Mouse (Mus musculus) lung, postnatal 36 days (tissue): Measurements from ENCODE around the gene Gm12185.
"Not testable (repeated sequence)": the region's sequence is repeated elsewhere in the genome, so short reads cannot be mapped to it uniquely, and the experiment has no call there.

Source experiments
- DNase-seq: peaks from one replicate; pipeline ENCODE4 v3.0.0; 2022; ENCODE audit warnings: mixed read lengths

The Gm12185 gene

DNA sequence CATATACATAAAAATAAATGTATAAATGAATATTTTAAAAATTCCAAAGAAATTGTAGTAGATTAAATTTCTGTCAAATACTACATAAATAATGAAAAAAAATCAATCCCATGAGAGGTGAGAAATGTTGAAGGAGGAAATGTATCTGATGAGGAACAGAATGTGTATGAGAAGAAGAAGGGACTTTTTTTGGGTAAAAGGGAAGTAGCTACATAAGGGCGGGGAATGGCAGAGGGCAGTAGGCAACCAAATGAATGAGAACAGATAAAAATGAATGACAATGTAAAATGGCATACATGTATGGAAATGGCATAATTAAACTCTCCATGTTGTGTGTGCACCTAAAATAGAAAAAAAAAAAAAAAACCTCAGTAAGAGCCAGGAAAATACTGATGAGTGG, 78.4 kb downstream of the Gm12185 start:
- DNase-seq: no peak

- DNase-seq: no peak
These were observed 83.6 kb downstream of the Gm12185 start for GRCm38 (mm10) chr11:48908459-48908858.

GRCm38 (mm10) chr11:48902021-48902420, 90.0 kb downstream of the Gm12185 start, which contains the start of gene Gm5431:
TSS of gene Gm5431 (minus strand) at chr11:48902214.
- DNase-seq: peak; percentile 41

GRCm38 (mm10) chr11:48901567-48901930, 90.5 kb downstream of the Gm12185 start:
- not testable (repeated sequence) for DNase-seq

- DNase-seq: peak; percentile 30
These were observed 91.1 kb downstream of the Gm12185 start for GRCm38 (mm10) chr11:48900654-48901566.

DNA sequence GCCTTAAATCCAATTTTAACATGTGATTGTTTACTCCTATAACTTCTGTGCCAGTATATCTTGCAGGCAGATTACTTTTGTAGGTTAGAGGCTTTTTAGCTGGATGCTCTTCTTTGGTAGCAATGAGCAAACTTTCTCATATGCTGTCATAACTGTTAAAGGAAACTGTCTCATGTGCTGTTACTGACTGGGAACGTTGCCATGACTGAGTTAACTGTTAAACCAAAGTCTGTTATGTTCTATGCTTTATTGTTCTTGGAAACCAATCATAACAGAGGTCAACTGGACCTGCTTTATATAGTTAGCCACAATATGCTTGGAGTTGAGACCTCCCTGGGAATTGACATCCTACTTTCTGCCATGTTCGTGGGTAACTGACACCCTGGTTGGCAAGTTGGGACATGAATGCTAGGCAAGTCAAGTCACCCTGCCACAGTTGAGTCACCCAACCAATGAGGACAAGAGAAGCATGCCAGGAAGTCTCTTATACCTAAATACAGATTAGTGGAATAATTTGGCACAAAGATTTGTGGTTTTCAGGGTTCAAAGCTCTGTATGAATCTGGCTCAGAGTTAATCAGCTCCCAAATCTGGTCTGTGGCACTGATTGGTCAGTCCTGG, 93.1 kb downstream of the Gm12185 start:
- no peak for DNase-seq

DNA sequence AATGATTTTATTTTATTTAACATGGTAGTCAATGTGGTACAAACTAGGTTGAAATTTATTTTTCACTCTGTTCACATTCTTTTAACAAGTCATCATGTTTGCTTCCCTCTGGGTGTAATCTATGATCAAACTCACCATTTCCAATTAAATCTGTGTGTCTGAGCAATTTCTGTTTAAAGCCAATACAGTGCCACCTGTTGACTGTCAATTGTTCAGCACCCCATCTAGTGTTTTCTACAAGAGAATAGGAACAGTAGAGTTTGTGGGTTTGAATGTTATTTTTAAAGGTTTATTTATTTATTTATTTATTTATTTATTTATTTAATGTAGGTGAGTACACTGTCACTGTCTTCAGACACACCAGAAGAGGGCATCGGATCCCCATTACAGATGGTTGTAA, 115.3 kb downstream of the Gm12185 start:
- no peak for DNase-seq

- DNase-seq: not testable (repeated sequence)
These were observed 116.6 kb downstream of the Gm12185 start for GRCm38 (mm10) chr11:48875343-48875837.

- DNase-seq: peak; percentile 75
These were observed 117.6 kb downstream of the Gm12185 start for GRCm38 (mm10) chr11:48874465-48874864.

DNA sequence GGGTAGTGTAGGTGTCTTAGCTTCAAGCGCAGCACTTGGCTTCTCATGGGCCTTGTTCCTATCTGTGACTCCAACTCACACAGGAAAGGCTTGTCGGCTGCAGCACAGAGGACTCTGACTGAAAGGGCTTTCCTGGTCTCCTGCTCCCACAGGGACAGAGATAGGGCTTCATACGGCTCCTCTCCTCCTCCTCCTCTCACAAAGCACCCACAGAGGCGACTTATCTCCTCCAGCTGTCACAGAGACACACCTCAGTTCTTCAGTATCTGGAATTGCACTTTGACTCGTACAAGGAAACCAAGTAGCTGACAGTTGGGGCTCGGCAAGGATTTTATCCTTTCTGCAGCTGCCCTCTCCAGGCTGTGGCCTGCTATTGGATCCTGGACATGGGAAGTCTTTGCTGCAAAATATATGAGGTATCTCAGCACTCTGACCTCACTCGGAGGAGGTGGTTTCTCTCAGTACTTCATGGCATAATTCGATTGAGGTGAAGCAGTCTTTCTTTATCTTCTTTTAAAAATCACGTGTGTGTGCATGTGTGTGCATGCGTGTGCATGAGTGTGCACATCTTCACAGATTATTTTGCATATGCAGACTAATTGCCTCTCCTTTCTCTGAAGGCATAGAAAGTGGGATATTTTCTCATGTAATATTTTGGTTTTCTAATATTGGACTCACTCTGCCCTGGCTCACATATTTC, 118.3 kb downstream of the Gm12185 start:
- no peak for DNase-seq

DNA sequence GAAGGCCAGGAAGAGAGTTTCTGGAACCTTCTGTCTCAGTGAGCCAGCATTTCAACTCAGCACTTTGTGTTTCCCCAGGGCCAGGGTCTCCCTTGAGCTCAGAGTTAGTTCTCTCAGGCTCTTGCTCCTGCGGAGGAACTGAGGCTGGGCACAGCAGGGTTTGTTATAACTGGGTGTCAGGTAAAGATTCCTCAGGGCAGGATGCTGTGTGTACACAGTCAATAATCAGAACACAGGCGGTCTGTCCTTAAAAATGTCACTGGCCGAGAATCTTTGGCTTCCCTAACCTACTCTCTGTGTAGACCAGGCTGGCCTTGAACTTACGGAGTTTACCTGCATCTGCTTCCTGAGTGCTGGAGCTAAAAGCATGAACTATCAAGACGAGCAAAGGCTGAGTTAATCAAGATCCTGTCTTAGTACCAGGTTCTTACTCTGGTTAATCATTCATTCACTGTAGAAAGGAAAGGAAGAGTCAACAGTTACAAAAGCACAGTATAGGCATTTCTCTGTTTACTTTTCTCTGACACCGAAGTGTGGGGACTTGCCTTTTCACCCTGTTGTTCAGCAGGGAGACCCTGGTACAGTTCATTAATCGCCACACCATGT, 119.2 kb downstream of the Gm12185 start:
- no peak for DNase-seq

DNA sequence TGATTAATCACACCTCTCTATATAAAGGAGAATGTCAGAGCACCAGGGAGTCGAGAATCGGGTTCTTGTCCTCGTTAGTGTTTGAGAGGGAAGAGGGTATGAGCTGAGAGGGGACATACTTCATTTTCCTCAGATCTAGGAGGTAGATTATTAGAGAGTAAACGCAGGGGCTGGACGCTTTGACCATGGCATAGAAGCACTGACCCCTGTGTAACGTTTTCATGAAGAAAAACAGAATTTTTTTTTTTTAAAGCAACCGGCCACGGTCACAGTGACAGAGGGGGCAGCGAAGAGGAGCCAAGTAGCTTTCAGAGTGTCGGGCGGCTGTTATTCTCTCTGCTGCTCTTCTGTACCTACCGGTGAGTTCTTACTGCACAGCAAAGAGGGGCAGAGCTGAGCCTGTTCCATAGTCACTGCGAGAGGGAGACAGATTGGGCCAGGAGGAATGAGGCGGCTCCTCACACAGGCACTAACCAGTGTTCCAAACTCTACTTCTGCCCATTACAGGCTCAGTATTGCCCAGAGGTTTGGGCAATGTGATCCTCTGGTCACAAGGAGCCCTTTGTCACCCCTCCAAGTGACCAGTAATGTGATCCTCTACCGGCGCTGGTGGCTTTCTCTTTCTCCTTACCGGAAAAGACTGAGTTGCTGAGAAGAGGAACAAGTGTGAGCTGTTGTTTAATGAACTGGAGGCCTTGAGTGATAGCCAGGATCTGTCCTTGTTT, 120.0 kb downstream of the Gm12185 start:
- DNase-seq: peak; percentile 71

DNA sequence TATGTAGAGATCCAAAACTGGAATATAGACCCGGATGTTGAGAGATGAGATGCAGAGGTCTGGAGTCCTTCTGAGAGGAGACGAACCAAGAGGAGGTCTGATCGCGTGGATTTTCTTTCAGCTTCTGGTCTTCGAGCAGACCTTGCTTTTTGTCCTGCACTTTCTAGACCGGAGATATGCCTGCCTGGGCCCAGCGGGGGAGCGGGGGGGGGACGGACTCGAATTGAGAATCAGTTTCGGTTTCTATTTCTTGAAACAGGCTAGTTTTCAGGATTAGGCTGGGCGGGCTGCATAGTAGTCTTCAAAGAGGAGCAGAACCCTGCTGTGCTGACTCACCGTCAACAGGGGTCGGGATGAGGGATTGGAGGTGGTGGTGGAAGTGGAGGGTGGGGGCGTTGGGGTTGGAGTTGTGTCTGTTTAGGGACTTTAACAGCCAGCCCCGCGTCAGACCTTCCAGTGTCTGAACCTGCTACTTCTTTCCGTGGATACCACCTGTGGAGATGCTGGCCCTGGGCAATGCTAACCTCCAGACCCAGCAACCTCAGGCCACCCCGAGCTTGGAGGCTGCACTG, 120.7 kb downstream of the Gm12185 start, which contains the start of gene Irgm1:
Gene Irgm1 (minus strand): TSS at position 483 of the 572 bp plus-strand sequence.
- DNase-seq: peak; percentile 90

- no peak for DNase-seq
These were observed 121.2 kb downstream of the Gm12185 start for GRCm38 (mm10) chr11:48870781-48871180.

- DNase-seq: peak; percentile 31
These were observed 122.5 kb downstream of the Gm12185 start for GRCm38 (mm10) chr11:48869380-48870110.

DNA sequence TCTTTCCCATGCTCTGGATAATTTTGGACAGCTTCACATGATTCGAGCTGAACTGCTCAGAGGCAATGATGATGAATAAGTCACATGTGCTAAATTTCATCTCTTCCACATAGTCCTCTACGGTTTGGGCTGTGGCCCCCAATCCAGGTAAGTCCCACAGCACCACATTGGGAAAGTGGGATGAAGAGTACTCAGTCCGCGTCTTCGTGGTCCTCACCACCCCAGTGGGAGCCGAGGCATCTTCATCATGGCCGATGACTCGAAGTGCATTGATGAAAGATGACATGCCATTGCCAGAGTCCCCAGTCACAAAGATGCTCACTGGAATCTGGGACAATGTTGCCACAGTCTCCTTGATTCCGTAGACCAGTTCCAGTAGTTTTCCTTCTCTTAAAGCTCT, 125.5 kb downstream of the Gm12185 start:
- DNase-seq: no peak

DNA sequence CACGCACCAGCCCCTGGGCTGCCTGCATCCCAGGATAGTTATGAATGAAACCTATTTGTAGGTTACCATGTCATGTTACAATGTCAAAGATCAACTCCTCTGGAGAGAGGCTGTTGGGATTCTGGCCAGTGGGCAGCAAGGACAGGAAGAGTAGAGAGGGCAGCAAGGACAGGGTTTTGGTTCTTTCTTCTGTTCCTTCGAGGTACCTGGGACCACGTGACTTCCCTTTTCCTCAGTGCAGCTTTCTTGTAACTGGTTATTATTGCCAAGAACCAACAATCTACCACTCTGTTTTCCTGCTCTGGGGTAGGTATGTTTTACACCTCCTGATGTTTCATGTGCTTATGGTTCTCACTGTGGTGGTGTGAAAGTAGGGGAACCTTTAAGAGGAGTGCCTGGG, 128.2 kb downstream of the Gm12185 start:
- no peak for DNase-seq

GRCm38 (mm10) chr11:48862784-48863319, 129.2 kb downstream of the Gm12185 start:
- no peak for DNase-seq

DNA sequence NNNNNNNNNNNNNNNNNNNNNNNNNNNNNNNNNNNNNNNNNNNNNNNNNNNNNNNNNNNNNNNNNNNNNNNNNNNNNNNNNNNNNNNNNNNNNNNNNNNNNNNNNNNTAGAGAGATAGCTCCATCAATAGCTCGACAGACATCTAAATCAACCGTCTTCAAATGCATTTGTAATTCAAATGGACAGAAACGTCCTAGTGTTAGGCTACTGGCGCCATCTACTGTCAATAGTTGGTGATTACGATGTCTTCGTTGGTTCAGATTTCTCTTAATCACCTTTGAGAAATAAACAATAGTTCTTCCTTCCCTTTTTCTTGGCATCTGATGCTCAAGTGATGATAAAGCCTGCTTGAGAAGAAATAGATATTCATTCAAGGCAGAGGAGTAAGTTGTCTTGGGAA, 133.0 kb downstream of the Gm12185 start:
- peak; percentile 89 for DNase-seq
